Mouse (Mus musculus) heart, postnatal 0 days (tissue): ENCODE results near the gene Bex1.

ENCODE experiments used
- CTCF ChIP-seq: IDR thresholded peaks from 2 replicates; pipeline ENCODE4 v1.5.1; 2016; ENCODE audit warnings: antibody characterized with exemption, control low read depth, low read depth
- EP300 ChIP-seq: IDR thresholded peaks from 2 replicates; pipeline ENCODE4 v1.6.1; 2016; ENCODE audit warnings: antibody characterized with exemption, low read depth

GRCm38 (mm10) chrX:136248811-136249210 is 33.5 kb upstream of the Bex1 start:
- TF ChIP-seq EP300: no peak
- TF ChIP-seq CTCF: no peak
